Mouse (Mus musculus): ENCODE results near the gene Xkrx. TPM values are rescaled to one million over a fixed set of nuclear protein-coding genes. Genes with fewer than 3 reads are reported as not detected.

Gene Xkrx
- polyA plus RNA-seq, 1 experiment from 2014 or later, result 0.55 TPM

- H3K27ac ChIP-seq (ENCODE audit: low read length), result no peak overlapping the region
- WGBS, result 40% methylated on average over 7 of the region's 7 CpGs
- no peaks in the 10 kb centered on the region for H3K27me3 ChIP-seq (ENCODE audit: control insufficient read depth, insufficient read depth, low read length)
- H3K9me3 ChIP-seq (replicated peaks; ENCODE audit: control insufficient read depth, low read length), result no peaks in the 10 kb centered on the region
- no peak for ATAC-seq (replicated peaks; ENCODE audit: extremely low read depth, insufficient read depth, low FRiP score)
- H3K4me2 ChIP-seq (ENCODE audit: low read depth, low read length), result no peak overlapping the region
- H3K4me1 ChIP-seq (ENCODE audit: control insufficient read depth, insufficient read depth, low read length), result peaks cover 3% of the 10 kb centered on the region; the same call in 1 of the 2 replicates
- no peak overlapping the region for H3K9ac ChIP-seq (ENCODE audit: low read length)
- H3K36me3 ChIP-seq (ENCODE audit: control insufficient read depth, insufficient read depth), result no peaks in the 10 kb centered on the region
- H3K4me3 ChIP-seq (ENCODE audit: low read length), result no peak overlapping the region
Observed at GRCm38 (mm10) chrX:134158151-134158550, 3.7 kb downstream of the Xkrx start.

- H3K27ac ChIP-seq (ENCODE audit: low read length), result no peak overlapping the region
Observed at GRCm38 (mm10) chrX:134141986-134142385, 19.9 kb downstream of the Xkrx start.

GRCm38 (mm10) chrX:134141551-134141950 lies 20.3 kb downstream of the Xkrx start:
- no peaks in the 10 kb centered on the region for H3K36me3 ChIP-seq (ENCODE audit: control insufficient read depth, insufficient read depth)
- WGBS, result 65% methylated on average over 1 of the region's 1 CpGs
- H3K27ac ChIP-seq (ENCODE audit: low read length), result no peak overlapping the region
- H3K27me3 ChIP-seq (ENCODE audit: control insufficient read depth, insufficient read depth, low read length), result no peaks in the 10 kb centered on the region
- no peaks in the 10 kb centered on the region for H3K4me1 ChIP-seq (ENCODE audit: control insufficient read depth, insufficient read depth, low read length)
- no peak overlapping the region for H3K9ac ChIP-seq (ENCODE audit: low read length)
- H3K4me2 ChIP-seq (ENCODE audit: low read depth, low read length), result no peak overlapping the region
- no peak overlapping the region for H3K4me3 ChIP-seq (ENCODE audit: low read length)
- ATAC-seq (replicated peaks; ENCODE audit: extremely low read depth, insufficient read depth, low FRiP score), result no peak
- no peaks in the 10 kb centered on the region for H3K9me3 ChIP-seq (replicated peaks; ENCODE audit: control insufficient read depth, low read length)

More at GRCm38 (mm10) chrX:134141986-134142385, 19.9 kb downstream of the Xkrx start:
- Histone ChIP-seq H3K9ac (ENCODE audit: low read length) (no peak overlapping the region), H3K4me1 (ENCODE audit: control insufficient read depth, insufficient read depth, low read length) (no peaks in the 10 kb centered on the region), H3K9me3 (replicated peaks; ENCODE audit: control insufficient read depth, low read length) (no peaks in the 10 kb centered on the region), H3K36me3 (ENCODE audit: control insufficient read depth, insufficient read depth) (no peaks in the 10 kb centered on the region), H3K27me3 (ENCODE audit: control insufficient read depth, insufficient read depth, low read length) (no peaks in the 10 kb centered on the region), H3K4me2 (ENCODE audit: low read depth, low read length) (no peak overlapping the region), H3K4me3 (ENCODE audit: low read length) (no peak overlapping the region)
- 63% methylated on average over 4 of the region's 4 CpGs for WGBS
- no peak for ATAC-seq (replicated peaks; ENCODE audit: extremely low read depth, insufficient read depth, low FRiP score)

GRCm38 (mm10) chrX:134140024-134140423 lies 21.9 kb downstream of the Xkrx start:
- no peak for ATAC-seq (replicated peaks; ENCODE audit: extremely low read depth, insufficient read depth, low FRiP score)
- WGBS, result 77% methylated on average over 6 of the region's 6 CpGs
- no peaks in the 10 kb centered on the region for H3K27me3 ChIP-seq (ENCODE audit: control insufficient read depth, insufficient read depth, low read length)
- H3K9me3 ChIP-seq (replicated peaks; ENCODE audit: control insufficient read depth, low read length), result no peaks in the 10 kb centered on the region
- no peaks in the 10 kb centered on the region for H3K4me1 ChIP-seq (ENCODE audit: control insufficient read depth, insufficient read depth, low read length)
- H3K27ac ChIP-seq (ENCODE audit: low read length), result no peak overlapping the region
- H3K4me2 ChIP-seq (ENCODE audit: low read depth, low read length), result no peak overlapping the region
- H3K36me3 ChIP-seq (ENCODE audit: control insufficient read depth, insufficient read depth), result no peaks in the 10 kb centered on the region
- H3K4me3 ChIP-seq (ENCODE audit: low read length), result no peak overlapping the region
- no peak overlapping the region for H3K9ac ChIP-seq (ENCODE audit: low read length)

DNA sequence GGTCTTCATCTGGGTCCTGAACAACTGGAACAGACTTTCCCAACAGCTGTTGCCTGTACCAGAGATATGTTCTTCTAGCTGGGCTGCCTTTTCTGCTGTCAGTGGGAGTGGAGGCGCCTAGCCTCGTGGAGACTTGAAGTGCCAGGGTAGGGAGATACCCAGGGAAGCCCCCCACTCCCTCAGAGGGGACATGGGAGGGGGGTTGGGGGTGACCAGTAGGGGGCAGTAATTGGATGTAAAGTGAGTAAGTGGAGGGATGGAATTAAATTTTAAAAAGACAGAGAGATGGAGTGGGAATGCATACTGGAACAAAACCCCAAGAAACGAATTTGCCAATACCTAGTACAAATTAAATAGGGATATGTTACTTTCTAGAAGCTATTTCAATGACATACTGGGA lies 28.1 kb downstream of the Xkrx start:
- Histone ChIP-seq H3K9me3 (replicated peaks; ENCODE audit: control insufficient read depth, low read length) (no peaks in the 10 kb centered on the region), H3K4me1 (ENCODE audit: control insufficient read depth, insufficient read depth, low read length) (no peaks in the 10 kb centered on the region)
- 46% methylated on average over 3 of the region's 3 CpGs for WGBS

DNA sequence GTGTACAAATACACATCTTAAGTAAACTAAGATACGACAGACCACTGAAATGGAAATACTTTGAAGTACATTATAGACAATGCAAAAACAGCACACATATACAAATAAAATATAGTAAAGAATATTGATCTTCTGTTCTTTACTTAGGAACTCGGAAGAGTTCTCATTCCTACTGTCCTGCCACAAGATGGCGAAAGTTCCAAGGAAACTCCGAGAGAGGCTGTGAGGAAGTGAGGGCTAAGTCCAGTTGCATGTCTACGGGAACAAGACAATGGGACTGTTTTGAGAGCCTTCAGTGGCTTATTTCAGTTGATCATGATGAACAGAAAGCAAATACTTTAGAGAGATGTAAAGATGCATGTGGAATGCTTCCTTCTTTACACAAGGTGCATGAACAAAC lies 29.6 kb downstream of the Xkrx start:
- no peak overlapping the region for H3K4me2 ChIP-seq (ENCODE audit: low read depth, low read length)
- 0 out of 2 replicates have a peak, but pooled peaks cover 2% of the 10 kb centered on the region for H3K27me3 ChIP-seq (ENCODE audit: control insufficient read depth, insufficient read depth, low read length)
- ATAC-seq (replicated peaks; ENCODE audit: extremely low read depth, insufficient read depth, low FRiP score), result no peak
- no peaks in the 10 kb centered on the region for H3K4me1 ChIP-seq (ENCODE audit: control insufficient read depth, insufficient read depth, low read length)
- H3K36me3 ChIP-seq (ENCODE audit: control insufficient read depth, insufficient read depth), result no peaks in the 10 kb centered on the region
- H3K9ac ChIP-seq (ENCODE audit: low read length), result no peak overlapping the region
- no peak overlapping the region for H3K27ac ChIP-seq (ENCODE audit: low read length)
- 17% methylated on average over 5 of the region's 5 CpGs for WGBS
- no peaks in the 10 kb centered on the region for H3K9me3 ChIP-seq (replicated peaks; ENCODE audit: control insufficient read depth, low read length)
- no peak overlapping the region for H3K4me3 ChIP-seq (ENCODE audit: low read length)

More for the DNA sequence above, 28.1 kb downstream of the Xkrx start:
- no peak overlapping the region for H3K4me2 ChIP-seq (ENCODE audit: low read depth, low read length)
- ATAC-seq (replicated peaks; ENCODE audit: extremely low read depth, insufficient read depth, low FRiP score), result no peak
- no peaks in the 10 kb centered on the region for H3K36me3 ChIP-seq (ENCODE audit: control insufficient read depth, insufficient read depth)
- no peak overlapping the region for H3K4me3 ChIP-seq (ENCODE audit: low read length)
- no peaks in the 10 kb centered on the region for H3K27me3 ChIP-seq (ENCODE audit: control insufficient read depth, insufficient read depth, low read length)
- no peak overlapping the region for H3K27ac ChIP-seq (ENCODE audit: low read length)
- no peak overlapping the region for H3K9ac ChIP-seq (ENCODE audit: low read length)

GRCm38 (mm10) chrX:134128549-134128948 lies 33.3 kb downstream of the Xkrx start:
- ATAC-seq (replicated peaks; ENCODE audit: extremely low read depth, insufficient read depth, low FRiP score), result no peak
- H3K9me3 ChIP-seq (replicated peaks; ENCODE audit: control insufficient read depth, low read length), result no peaks in the 10 kb centered on the region
- H3K36me3 ChIP-seq (ENCODE audit: control insufficient read depth, insufficient read depth), result no peaks in the 10 kb centered on the region
- H3K4me1 ChIP-seq (ENCODE audit: control insufficient read depth, insufficient read depth, low read length), result no peaks in the 10 kb centered on the region
- H3K27ac ChIP-seq (ENCODE audit: low read length), result no peak overlapping the region
- H3K27me3 ChIP-seq (ENCODE audit: control insufficient read depth, insufficient read depth, low read length), result 0 out of 2 replicates have a peak, but pooled peaks cover 2% of the 10 kb centered on the region
- no peak overlapping the region for H3K4me3 ChIP-seq (ENCODE audit: low read length)
- H3K9ac ChIP-seq (ENCODE audit: low read length), result no peak overlapping the region
- H3K4me2 ChIP-seq (ENCODE audit: low read depth, low read length), result no peak overlapping the region
- WGBS, result 61% methylated on average over 3 of the region's 3 CpGs

DNA sequence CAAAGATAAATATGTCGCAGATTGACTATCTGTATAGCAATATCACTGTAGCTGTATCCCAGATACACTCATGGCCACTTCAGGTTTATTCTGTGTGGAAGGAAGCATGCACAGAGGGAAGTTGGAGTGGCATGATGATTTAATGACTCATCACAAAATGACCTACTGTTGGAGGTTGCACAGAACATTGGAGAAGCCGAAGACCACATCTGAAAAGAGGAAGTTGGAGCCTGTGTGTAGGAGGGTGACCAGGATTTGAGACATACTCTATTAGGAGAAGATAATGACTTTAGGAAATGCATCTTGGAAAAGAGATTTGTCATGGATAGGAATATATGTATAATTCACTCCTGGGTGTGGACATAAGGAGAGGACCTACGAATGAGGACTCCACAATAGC lies 45.5 kb downstream of the Xkrx start:
- WGBS, result 62% methylated on average over 3 of the region's 3 CpGs
- ATAC-seq (replicated peaks; ENCODE audit: extremely low read depth, insufficient read depth, low FRiP score), result no peak
- Histone ChIP-seq H3K4me2 (ENCODE audit: low read depth, low read length) (no peak overlapping the region), H3K9ac (ENCODE audit: low read length) (no peak overlapping the region), H3K4me1 (ENCODE audit: control insufficient read depth, insufficient read depth, low read length) (no peaks in the 10 kb centered on the region), H3K36me3 (ENCODE audit: control insufficient read depth, insufficient read depth) (no peaks in the 10 kb centered on the region), H3K9me3 (replicated peaks; ENCODE audit: control insufficient read depth, low read length) (no peaks in the 10 kb centered on the region), H3K27me3 (ENCODE audit: control insufficient read depth, insufficient read depth, low read length) (no peaks in the 10 kb centered on the region), H3K27ac (ENCODE audit: low read length) (no peak overlapping the region), H3K4me3 (ENCODE audit: low read length) (no peak overlapping the region)

DNA sequence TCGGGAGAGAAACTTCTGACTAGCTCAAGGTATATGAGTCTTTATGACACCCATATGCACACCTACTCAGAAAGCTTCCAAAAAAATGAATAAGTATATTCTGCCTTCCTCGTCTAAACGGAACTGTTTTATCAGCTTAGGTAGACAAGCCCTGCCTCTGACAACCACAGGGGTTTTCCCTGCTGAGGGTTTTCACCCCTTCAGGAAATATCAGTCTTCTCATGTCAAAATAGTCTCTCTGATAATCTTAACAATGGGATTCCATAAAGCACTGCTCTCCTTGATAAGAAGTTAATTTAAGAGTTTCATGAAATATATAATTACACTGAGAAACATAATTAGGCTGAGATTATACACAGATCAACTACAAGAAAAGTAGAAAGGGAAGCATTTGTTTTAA lies 50.1 kb downstream of the Xkrx start:
- H3K9me3 ChIP-seq (replicated peaks; ENCODE audit: control insufficient read depth, low read length), result no peaks in the 10 kb centered on the region
- WGBS, result 50% methylated on average over 3 of the region's 3 CpGs
- no peak overlapping the region for H3K4me3 ChIP-seq (ENCODE audit: low read length)
- no peak overlapping the region for H3K4me2 ChIP-seq (ENCODE audit: low read depth, low read length)
- no peaks in the 10 kb centered on the region for H3K27me3 ChIP-seq (ENCODE audit: control insufficient read depth, insufficient read depth, low read length)
- no peak for ATAC-seq (replicated peaks; ENCODE audit: extremely low read depth, insufficient read depth, low FRiP score)
- H3K9ac ChIP-seq (ENCODE audit: low read length), result no peak overlapping the region
- H3K4me1 ChIP-seq (ENCODE audit: control insufficient read depth, insufficient read depth, low read length), result no peaks in the 10 kb centered on the region
- H3K27ac ChIP-seq (ENCODE audit: low read length), result no peak overlapping the region
- H3K36me3 ChIP-seq (ENCODE audit: control insufficient read depth, insufficient read depth), result no peaks in the 10 kb centered on the region

- H3K9ac ChIP-seq (ENCODE audit: low read length), result no peak overlapping the region
- no peaks in the 10 kb centered on the region for H3K36me3 ChIP-seq (ENCODE audit: control insufficient read depth, insufficient read depth)
- H3K27me3 ChIP-seq (ENCODE audit: control insufficient read depth, insufficient read depth, low read length), result no peaks in the 10 kb centered on the region
- H3K4me1 ChIP-seq (ENCODE audit: control insufficient read depth, insufficient read depth, low read length), result no peaks in the 10 kb centered on the region
- no peak overlapping the region for H3K4me2 ChIP-seq (ENCODE audit: low read depth, low read length)
- H3K27ac ChIP-seq (ENCODE audit: low read length), result no peak overlapping the region
- WGBS, result 44% methylated on average over 2 of the region's 2 CpGs
- ATAC-seq (replicated peaks; ENCODE audit: extremely low read depth, insufficient read depth, low FRiP score), result no peak
- H3K4me3 ChIP-seq (ENCODE audit: low read length), result no peak overlapping the region
- no peaks in the 10 kb centered on the region for H3K9me3 ChIP-seq (replicated peaks; ENCODE audit: control insufficient read depth, low read length)
Observed at GRCm38 (mm10) chrX:134102641-134103040, 59.2 kb downstream of the Xkrx start.
